Mouse (Mus musculus): ENCODE data around the gene G0s2. TPM values are rescaled to one million over a fixed set of nuclear protein-coding genes. Genes with fewer than 3 reads are reported as not detected.
A peak's percentile ranks its signal among the peaks of the same experiment; 100 is the strongest.
"Not testable (repeated sequence)": the region's sequence is repeated elsewhere in the genome, so short reads cannot be mapped to it uniquely, and the experiment has no call there.

Gene G0s2
- polyA plus RNA-seq, 1 experiment from 2014 or later = 37.1 TPM

DNA sequence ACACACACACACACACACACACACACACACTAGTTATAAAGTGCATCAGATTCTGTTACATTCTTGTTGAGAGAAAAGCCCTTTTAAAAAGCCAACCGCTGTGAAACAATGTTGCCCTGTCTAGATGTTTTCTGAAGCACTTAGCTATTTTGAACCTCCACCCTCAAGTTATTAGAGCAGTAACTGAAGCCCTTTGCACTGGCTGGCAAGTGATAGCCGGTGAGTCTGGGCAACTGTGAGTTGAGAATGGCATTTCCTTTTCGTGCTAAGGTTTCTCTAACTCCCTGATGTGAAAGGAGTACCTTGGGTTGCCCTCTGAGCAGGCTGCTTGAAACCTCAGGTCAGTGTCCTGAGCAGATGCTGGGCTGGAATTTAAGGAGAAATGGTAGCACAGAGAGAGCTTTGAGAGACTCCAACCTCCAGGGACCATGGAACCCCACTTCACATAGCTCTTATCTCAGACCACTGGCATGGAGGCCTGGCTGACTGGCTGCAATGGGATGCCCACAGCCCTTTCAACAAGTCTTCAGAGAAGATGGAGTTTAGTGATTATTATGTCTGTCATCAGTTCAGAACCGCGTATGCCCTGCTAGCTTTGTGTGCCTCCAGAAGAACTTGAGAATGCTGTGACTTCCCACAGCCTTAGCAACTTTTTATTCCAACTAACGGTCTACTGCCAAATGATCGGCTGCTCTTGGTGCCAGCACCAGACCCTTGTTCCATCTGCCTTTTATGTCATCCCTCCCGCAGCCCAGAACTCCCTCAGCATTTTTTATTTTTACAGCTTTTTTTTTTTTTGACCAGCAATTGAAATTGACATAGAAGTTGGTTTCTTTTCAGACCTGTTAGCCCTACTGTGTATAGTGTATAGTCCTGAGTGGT is 9.8 kb downstream of the G0s2 start:
- Histone ChIP-seq H3K36me3 (no peaks in the 10 kb centered on the region), H3K4me2 (no peak overlapping the region), H3K9ac (no peak overlapping the region), H3K4me3 (replicated peaks) (no peak overlapping the region), H3K4me1 (0 out of 2 replicates have a peak, but pooled peaks cover 10% of the 10 kb centered on the region), H3K27me3 (no peaks in the 10 kb centered on the region), H3K27ac (no peak overlapping the region), H3K9me3 (replicated peaks) (no peaks in the 10 kb centered on the region)
- WGBS = 75% methylated on average over 8 of the region's 8 CpGs
- no peak for ATAC-seq (replicated peaks; ENCODE audit: low FRiP score)

DNA sequence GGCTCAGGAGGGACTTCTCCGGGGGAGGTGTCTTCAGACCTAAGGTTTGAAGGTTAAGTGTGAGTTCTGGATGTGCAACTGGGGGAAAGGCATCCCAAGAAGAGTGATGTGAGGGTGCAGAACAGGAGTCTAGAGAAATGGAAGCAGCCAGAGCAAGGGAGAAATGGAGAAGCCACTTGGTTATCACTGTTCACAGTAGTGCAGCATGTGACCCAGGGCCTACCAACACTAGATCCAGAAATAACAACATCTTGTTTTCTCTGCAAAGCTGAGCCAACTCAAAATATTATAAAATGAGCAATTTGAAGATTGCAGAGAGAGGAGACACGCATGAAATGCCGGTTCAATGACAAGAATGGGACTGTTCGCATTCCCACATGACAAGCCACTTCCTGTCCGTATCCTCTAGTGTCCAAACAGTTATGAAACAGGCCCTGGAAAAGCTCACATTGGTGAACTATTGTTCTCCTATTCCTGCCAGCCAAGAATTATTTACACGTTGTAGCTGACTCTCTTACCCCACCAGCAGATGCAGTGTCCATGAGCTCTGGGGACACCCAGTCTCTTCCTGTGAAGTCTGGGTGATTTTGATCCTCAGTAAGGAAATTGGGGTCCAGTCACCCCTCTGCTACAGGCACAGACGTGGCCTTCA is 11.0 kb downstream of the G0s2 start:
- H3K36me3 ChIP-seq = no peaks in the 10 kb centered on the region
- H3K9me3 ChIP-seq (replicated peaks) = no peaks in the 10 kb centered on the region
- peak overlapping the region; percentile 77 for H3K27ac ChIP-seq
- 63% methylated on average over 7 of the region's 7 CpGs for WGBS
- no peak overlapping the region for H3K4me3 ChIP-seq (replicated peaks)
- H3K27me3 ChIP-seq = no peaks in the 10 kb centered on the region
- no peak overlapping the region for H3K4me2 ChIP-seq
- peak; percentile 58; the same call in 1 of the 2 replicates for ATAC-seq (replicated peaks; ENCODE audit: low FRiP score)
- H3K9ac ChIP-seq = no peak overlapping the region
- H3K4me1 ChIP-seq = 0 out of 2 replicates have a peak, but pooled peaks cover 10% of the 10 kb centered on the region

DNA sequence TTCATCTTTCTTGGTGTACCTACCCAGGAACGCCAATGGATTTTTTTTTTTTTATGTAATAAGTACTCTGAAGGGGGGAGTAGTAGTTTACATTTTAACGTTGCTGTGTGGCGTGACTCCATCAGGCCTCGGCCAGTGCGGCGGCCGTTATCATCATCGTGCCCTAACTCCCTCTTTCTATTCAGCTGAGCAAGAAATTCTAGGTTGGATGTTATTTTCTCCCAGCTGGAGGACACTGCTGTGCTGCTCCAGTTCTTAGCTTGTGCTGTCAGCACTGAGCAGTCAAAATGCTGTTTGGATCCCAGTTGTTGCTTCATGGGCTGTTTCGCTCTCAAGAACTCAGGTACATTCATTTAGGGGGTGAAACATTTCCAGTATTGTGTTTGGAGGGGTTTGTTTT is 13.5 kb downstream of the G0s2 start:
- Histone ChIP-seq H3K9ac (no peak overlapping the region), H3K27me3 (no peaks in the 10 kb centered on the region), H3K9me3 (replicated peaks) (no peaks in the 10 kb centered on the region), H3K4me1 (0 out of 2 replicates have a peak, but pooled peaks cover 15% of the 10 kb centered on the region), H3K4me3 (replicated peaks) (no peak overlapping the region), H3K36me3 (no peaks in the 10 kb centered on the region), H3K27ac (no peak overlapping the region), H3K4me2 (no peak overlapping the region)
- no peak for ATAC-seq (replicated peaks; ENCODE audit: low FRiP score)
- WGBS = 86% methylated on average over 9 of the region's 9 CpGs

DNA sequence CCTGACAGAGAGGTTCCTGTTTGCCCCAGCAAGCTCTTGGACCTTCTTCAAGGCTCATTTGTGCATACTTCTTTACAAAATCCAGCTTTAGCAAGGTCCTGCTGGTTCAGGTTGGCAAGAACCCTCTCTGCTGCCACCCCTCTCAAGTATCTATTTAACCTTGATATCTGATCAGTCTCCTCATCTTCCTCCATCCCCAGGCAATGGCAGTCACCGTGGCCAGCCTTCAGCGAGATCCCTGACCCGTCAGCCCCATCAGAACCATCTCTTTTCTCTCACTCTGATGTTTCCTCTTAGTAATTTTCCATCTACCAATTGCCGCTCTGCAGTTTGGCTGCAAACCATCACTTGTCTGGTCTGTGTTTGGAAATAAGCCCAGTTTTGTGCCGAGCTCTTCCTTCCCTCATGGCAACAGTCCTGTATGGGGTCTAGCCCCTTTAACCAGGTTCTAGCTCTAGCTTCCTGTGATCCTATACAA is 16.4 kb downstream of the G0s2 start:
- H3K27ac ChIP-seq = no peak overlapping the region; the same call in 1 of the 2 replicates
- no peaks in the 10 kb centered on the region for H3K36me3 ChIP-seq
- no peak overlapping the region for H3K4me2 ChIP-seq
- H3K4me3 ChIP-seq (replicated peaks) = no peak overlapping the region
- H3K9ac ChIP-seq = no peak overlapping the region
- no peaks in the 10 kb centered on the region for H3K27me3 ChIP-seq
- no peak for ATAC-seq (replicated peaks; ENCODE audit: low FRiP score)
- H3K4me1 ChIP-seq = peaks cover 12% of the 10 kb centered on the region
- no peaks in the 10 kb centered on the region for H3K9me3 ChIP-seq (replicated peaks)
- 47% methylated on average over 5 of the region's 5 CpGs for WGBS

DNA sequence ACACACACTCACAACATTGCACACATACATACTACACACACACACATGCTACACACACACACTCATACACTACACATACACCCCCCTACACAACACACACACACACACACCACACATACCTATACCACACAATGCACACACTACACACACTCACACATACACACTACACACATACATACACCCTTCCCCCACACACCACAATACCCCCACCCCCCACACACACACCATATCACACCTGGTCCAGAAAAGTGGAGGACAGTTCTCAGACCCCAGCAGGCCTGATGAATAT is 16.8 kb downstream of the G0s2 start:
- H3K36me3 ChIP-seq = no peaks in the 10 kb centered on the region
- no peak overlapping the region for H3K9ac ChIP-seq
- ATAC-seq (replicated peaks; ENCODE audit: low FRiP score) = peak; percentile 26
- no peak overlapping the region for H3K4me3 ChIP-seq (replicated peaks)
- peaks cover 16% of the 10 kb centered on the region for H3K4me1 ChIP-seq
- H3K4me2 ChIP-seq = no peak overlapping the region
- H3K9me3 ChIP-seq (replicated peaks) = no peaks in the 10 kb centered on the region
- H3K27ac ChIP-seq = no peak overlapping the region; the same call in 1 of the 2 replicates
- no peaks in the 10 kb centered on the region for H3K27me3 ChIP-seq

DNA sequence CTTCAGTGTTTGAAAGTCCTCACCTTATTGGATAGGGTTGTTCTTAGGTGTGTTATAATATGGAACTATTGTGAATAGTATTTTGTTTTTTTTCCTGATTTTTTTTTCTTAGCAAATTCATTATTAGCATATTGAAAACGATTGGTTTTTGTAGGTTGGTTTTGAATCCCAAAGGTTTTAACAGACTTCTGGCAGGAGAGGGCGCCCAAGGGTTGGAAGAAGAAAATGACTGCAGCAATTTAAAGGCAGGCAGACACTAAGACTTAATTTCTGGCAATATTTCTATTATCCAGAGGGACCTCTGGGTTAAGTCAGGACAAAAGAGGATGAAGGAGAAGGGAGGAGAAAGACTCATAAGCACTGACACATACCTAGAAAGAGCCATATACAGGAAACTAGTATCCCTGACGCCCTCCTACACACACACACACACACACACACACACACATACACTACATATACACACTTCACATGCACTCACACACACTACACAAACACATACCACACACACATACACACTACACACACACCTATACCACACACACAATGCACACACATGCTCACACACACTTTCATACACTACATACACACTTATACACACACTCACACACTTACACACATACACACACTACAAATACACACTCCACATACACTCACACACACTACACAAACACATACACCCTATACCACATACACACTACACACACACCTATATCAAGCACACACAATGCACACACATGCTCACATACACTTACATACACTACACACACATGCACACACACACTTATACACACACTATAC is 17.3 kb downstream of the G0s2 start:
- H3K9me3 ChIP-seq (replicated peaks) = no peaks in the 10 kb centered on the region
- H3K4me1 ChIP-seq = peaks cover 17% of the 10 kb centered on the region
- H3K27me3 ChIP-seq = no peaks in the 10 kb centered on the region
- H3K9ac ChIP-seq = no peak overlapping the region
- H3K27ac ChIP-seq = no peak overlapping the region
- H3K4me3 ChIP-seq (replicated peaks) = no peak overlapping the region
- peak; percentile 23 for ATAC-seq (replicated peaks; ENCODE audit: low FRiP score)
- WGBS = 25% methylated on average over 3 of the region's 3 CpGs
- H3K4me2 ChIP-seq = no peak overlapping the region
- no peaks in the 10 kb centered on the region for H3K36me3 ChIP-seq

DNA sequence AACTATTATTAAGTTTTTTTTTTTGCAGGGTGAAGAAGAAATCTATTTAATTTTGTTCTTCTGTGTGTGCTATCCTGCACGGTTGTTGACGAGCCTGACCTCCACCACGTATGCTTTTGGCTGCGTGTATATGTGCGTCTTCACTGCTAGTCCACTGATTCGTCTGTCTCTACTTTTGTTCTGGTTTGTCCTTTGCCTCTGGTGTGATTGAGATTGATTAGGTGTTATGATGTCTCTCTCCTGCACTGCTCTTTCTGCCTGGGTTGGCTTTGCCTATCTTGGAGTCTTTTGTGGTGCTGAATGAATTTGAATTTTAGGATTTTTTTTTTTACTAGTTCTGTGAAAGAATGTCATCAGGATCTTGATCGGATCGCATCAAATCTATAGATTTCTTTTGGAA is 18.0 kb downstream of the G0s2 start:
- no peak for ATAC-seq (replicated peaks; ENCODE audit: low FRiP score)
- 66% methylated on average over 8 of the region's 8 CpGs for WGBS
- H3K36me3 ChIP-seq = no peaks in the 10 kb centered on the region
- no peak overlapping the region for H3K4me2 ChIP-seq
- H3K27ac ChIP-seq = no peak overlapping the region
- H3K9ac ChIP-seq = no peak overlapping the region
- peaks cover 17% of the 10 kb centered on the region for H3K4me1 ChIP-seq
- no peaks in the 10 kb centered on the region for H3K27me3 ChIP-seq
- H3K4me3 ChIP-seq (replicated peaks) = no peak overlapping the region
- H3K9me3 ChIP-seq (replicated peaks) = no peaks in the 10 kb centered on the region

DNA sequence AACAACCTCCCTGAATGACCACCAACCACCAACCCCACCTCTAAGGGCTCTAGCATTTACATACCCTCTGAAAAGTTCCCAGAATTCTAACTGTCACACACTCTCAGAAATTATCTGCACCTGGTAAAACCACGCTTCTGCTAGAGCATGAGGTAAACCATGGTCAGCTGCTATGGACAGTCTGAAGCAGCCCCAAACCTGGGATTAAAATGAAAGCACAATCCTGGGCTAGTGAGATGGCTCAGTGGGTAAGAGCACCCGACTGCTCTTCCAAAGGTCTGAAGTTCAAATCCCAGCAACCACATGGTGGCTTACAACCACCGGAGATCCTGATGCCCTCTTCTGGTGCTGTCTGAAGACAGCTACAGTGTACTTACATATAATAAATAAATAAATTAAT is 19.1 kb downstream of the G0s2 start:
- peaks cover 17% of the 10 kb centered on the region for H3K4me1 ChIP-seq
- H3K4me2 ChIP-seq; H3K9ac ChIP-seq; H3K27me3 ChIP-seq; ATAC-seq (replicated peaks; ENCODE audit: low FRiP score); H3K36me3 ChIP-seq; H3K27ac ChIP-seq; H3K4me3 ChIP-seq (replicated peaks); H3K9me3 ChIP-seq (replicated peaks): not testable (repeated sequence)
- WGBS = 67% methylated on average over 3 of the region's 3 CpGs

DNA sequence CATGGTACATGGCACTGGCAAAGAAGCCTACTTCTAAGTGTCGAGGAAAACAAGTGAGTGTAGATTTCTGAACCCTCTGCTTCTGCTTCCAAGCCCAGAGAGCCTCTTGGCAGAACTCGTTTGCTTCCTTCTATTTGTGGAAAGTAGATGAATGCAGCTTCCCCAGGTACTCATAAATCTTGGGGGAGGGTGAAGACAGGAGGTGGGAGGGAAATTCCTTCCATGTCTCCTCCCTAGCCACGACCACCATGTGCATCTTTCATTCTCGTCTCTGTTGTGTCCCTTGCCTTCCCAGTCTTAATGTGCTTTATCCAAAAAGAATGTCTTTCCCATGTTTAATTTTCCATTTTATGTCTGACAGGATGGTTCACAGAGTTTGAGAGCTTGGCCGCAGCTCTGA is 20.4 kb downstream of the G0s2 start:
- Histone ChIP-seq H3K36me3 (no peaks in the 10 kb centered on the region), H3K4me1 (peaks cover 17% of the 10 kb centered on the region), H3K27me3 (no peaks in the 10 kb centered on the region), H3K9me3 (replicated peaks) (no peaks in the 10 kb centered on the region), H3K4me2 (0 out of 2 replicates have a peak overlapping the region, but pooled peaks have one; percentile 9), H3K27ac (no peak overlapping the region), H3K4me3 (replicated peaks) (no peak overlapping the region), H3K9ac (no peak overlapping the region)
- ATAC-seq (replicated peaks; ENCODE audit: low FRiP score) = no peak; the same call in 1 of the 2 replicates
- WGBS = 12% methylated on average over 5 of the region's 5 CpGs

DNA sequence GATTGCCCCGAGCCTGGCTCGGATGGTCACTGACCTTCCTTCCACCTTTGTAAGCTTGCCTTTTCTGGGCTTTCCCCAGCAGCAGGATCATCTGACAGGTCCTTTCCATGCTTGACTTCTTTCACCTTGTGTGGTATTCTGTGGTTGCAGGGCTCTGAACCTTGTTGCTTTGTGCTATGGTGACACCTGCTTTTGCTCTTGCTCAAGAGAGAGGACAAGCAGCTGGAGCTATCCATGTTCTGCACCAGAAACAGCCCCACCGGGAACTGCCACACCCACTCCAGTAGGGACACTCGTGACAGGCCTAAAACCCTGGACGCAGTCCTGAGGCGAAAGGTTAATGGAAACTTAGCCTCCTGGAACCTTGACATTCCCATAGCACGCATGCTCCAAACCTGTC is 21.6 kb downstream of the G0s2 start:
- Histone ChIP-seq H3K27ac (no peak overlapping the region), H3K4me3 (replicated peaks) (no peak overlapping the region), H3K9me3 (replicated peaks) (no peaks in the 10 kb centered on the region), H3K4me1 (peaks cover 12% of the 10 kb centered on the region), H3K36me3 (no peaks in the 10 kb centered on the region), H3K4me2 (no peak overlapping the region), H3K27me3 (no peaks in the 10 kb centered on the region), H3K9ac (no peak overlapping the region)
- WGBS = 50% methylated on average over 7 of the region's 7 CpGs
- 0 out of 2 replicates have a peak, but pooled peaks have one; percentile 23 for ATAC-seq (replicated peaks; ENCODE audit: low FRiP score)

DNA sequence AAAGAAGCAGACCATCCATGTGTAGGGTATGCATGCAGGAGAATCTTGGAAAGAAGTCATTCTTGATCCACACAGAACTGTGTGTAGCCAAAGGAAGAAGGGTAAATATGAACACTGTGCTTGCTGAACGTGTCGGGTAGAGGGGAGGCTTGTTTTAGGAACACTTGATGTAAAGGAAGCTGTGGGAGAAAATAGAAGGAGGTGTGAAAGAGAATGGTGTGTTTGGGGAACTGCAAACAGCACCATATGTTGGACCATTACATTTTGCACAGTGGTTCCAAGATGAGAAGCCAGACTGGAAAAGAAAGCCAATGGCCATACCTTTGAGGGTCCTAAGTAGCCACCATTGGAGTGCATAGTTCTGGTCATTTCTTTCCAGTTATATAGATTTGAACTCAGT is 23.0 kb downstream of the G0s2 start:
- ATAC-seq (replicated peaks; ENCODE audit: low FRiP score) = no peak
- peaks cover 11% of the 10 kb centered on the region for H3K4me1 ChIP-seq
- 85% methylated on average over 2 of the region's 2 CpGs for WGBS

DNA sequence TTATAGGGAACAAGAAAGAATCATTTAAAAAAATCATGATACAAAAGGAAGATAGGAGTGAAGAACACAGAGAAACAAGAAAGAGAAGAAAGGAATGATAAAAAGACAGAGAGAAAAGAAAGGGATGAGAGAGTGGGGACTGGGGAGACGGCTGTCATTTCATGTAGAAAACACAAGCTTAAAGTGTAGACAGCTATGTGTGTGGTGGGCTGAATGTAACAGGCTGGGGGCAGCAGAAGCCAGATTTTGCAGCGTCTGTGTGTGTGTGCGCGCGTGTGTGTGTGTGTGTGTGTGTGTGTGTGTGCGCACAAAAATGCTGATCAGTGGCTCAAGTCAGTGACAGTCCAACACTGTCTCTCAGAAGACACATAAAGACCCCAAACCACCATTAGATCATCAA is 28.8 kb downstream of the G0s2 start:
- peaks cover 4% of the 10 kb centered on the region for H3K4me1 ChIP-seq
- H3K4me2 ChIP-seq = no peak overlapping the region
- H3K9me3 ChIP-seq (replicated peaks) = no peaks in the 10 kb centered on the region
- ATAC-seq (replicated peaks; ENCODE audit: low FRiP score) = no peak
- no peak overlapping the region for H3K4me3 ChIP-seq (replicated peaks)
- no peaks in the 10 kb centered on the region for H3K27me3 ChIP-seq
- no peaks in the 10 kb centered on the region for H3K36me3 ChIP-seq
- WGBS = 85% methylated on average over 6 of the region's 6 CpGs
- H3K27ac ChIP-seq = no peak overlapping the region
- no peak overlapping the region for H3K9ac ChIP-seq

More for the DNA sequence above, 23.0 kb downstream of the G0s2 start:
- Histone ChIP-seq H3K9me3 (replicated peaks) (no peaks in the 10 kb centered on the region), H3K27ac (no peak overlapping the region), H3K9ac (no peak overlapping the region), H3K4me2 (no peak overlapping the region), H3K36me3 (no peaks in the 10 kb centered on the region), H3K4me3 (replicated peaks) (no peak overlapping the region), H3K27me3 (no peaks in the 10 kb centered on the region)
